Mouse (Mus musculus): Measurements from ENCODE around the gene AU022751. TPM values are rescaled to one million over a fixed set of nuclear protein-coding genes. Genes with fewer than 3 reads are reported as not detected.
"Not testable (repeated sequence)": the region's sequence is repeated elsewhere in the genome, so short reads cannot be mapped to it uniquely, and the experiment has no call there.

The AU022751 gene
- 1.6 and 1.7 TPM in 2 replicates for polyA plus RNA-seq (2012; rRNA removed)

- Histone ChIP-seq H3K36me3 (ENCODE audit: control insufficient read depth, insufficient read depth, low read length) (no peaks in the 10 kb centered on the region), H3K4me1 (ENCODE audit: control insufficient read depth, insufficient read depth, low read length) (no peaks in the 10 kb centered on the region; the same call in 1 of the 2 replicates), H3K27ac (ENCODE audit: control insufficient read depth, insufficient read depth, low read depth, low read length) (peak within 1 kb of the TSS; percentile 72), H3K4me3 (ENCODE audit: control insufficient read depth, low read depth, low read length) (peak within 1 kb of the TSS; percentile 87), H3K27me3 (ENCODE audit: control insufficient read depth, insufficient read depth, low read length) (no peaks in the 10 kb centered on the region)
- TF ChIP-seq CTCF (IDR thresholded peaks at IDR 0.05; ENCODE audit: control insufficient read depth, insufficient read depth, insufficient replicate concordance, low read depth, low read length) (no peak), POLR2A (IDR thresholded peaks at IDR 0.05; ENCODE audit: control insufficient read depth, low read depth, low read length) (no peak)
Observed at GRCm38 (mm10) chrX:6082954-6083680, at the start of gene AU022751. AU022751 (minus strand) TSS chrX:6083419.

GRCm38 (mm10) chrX:6091996-6092757 lies 9.0 kb upstream of the AU022751 start:
- no peak for TF ChIP-seq POLR2A (IDR thresholded peaks at IDR 0.05; ENCODE audit: control insufficient read depth, low read depth, low read length)
- no peak for TF ChIP-seq CTCF (IDR thresholded peaks at IDR 0.05; ENCODE audit: control insufficient read depth, insufficient read depth, insufficient replicate concordance, low read depth, low read length)
- Histone ChIP-seq H3K27ac (ENCODE audit: control insufficient read depth, insufficient read depth, low read depth, low read length) (no peak overlapping the region), H3K4me1 (ENCODE audit: control insufficient read depth, insufficient read depth, low read length) (no peaks in the 10 kb centered on the region; the same call in 1 of the 2 replicates), H3K36me3 (ENCODE audit: control insufficient read depth, insufficient read depth, low read length) (no peaks in the 10 kb centered on the region), H3K27me3 (ENCODE audit: control insufficient read depth, insufficient read depth, low read length) (no peaks in the 10 kb centered on the region), H3K4me3 (ENCODE audit: control insufficient read depth, low read depth, low read length) (peak overlapping the region; percentile 74)

DNA sequence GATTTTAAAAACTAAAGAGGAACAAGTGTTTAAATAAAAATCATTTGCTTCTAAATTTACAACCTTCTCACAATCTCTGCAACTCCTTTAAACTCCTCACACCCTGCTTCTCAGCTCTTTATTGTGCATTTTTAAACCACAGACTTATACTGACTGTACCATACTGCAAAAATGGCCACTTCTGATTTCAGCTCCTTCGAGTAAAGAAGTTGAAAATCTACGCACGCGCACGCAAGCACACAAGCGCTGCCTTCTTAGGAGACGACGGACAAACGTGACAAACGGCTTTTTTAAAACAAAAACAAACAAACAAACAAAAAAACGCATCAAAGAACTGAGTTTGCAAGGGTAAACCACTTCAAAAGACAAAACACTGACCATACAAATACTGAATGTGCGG lies 8.3 kb upstream of the AU022751 start:
- H3K27ac ChIP-seq (ENCODE audit: control insufficient read depth, insufficient read depth, low read depth, low read length), result no peak overlapping the region
- no peaks in the 10 kb centered on the region for H3K27me3 ChIP-seq (ENCODE audit: control insufficient read depth, insufficient read depth, low read length)
- peak overlapping the region; percentile 74 for H3K4me3 ChIP-seq (ENCODE audit: control insufficient read depth, low read depth, low read length)

DNA sequence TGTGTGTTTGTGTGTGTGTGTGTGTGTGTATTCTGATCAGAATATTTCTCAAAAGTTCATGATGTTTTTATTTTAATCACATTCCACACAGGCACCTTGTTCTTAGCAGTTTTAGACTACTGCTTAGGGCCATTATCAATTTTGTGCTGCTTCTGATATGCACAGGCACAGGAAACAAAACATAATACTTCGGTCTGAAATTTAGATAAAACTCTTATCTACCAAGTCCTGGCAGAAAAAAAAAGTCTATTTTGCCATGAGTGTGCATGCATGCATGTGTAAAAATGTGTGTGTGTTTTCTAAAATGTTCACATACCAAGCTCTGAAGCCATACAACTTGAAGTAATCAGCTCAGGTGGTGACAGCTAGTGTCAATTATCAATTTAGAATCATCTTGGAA lies 21.7 kb downstream of the AU022751 start:
- no peaks in the 10 kb centered on the region for H3K27me3 ChIP-seq (ENCODE audit: control insufficient read depth, insufficient read depth, low read length)
- no peaks in the 10 kb centered on the region for H3K4me1 ChIP-seq (ENCODE audit: control insufficient read depth, insufficient read depth, low read length)
- H3K36me3 ChIP-seq (ENCODE audit: control insufficient read depth, insufficient read depth, low read length), result no peaks in the 10 kb centered on the region
- TF ChIP-seq POLR2A (IDR thresholded peaks at IDR 0.05; ENCODE audit: control insufficient read depth, low read depth, low read length), result no peak
- TF ChIP-seq CTCF (IDR thresholded peaks at IDR 0.05; ENCODE audit: control insufficient read depth, insufficient read depth, insufficient replicate concordance, low read depth, low read length), result no peak
- no peak overlapping the region for H3K27ac ChIP-seq (ENCODE audit: control insufficient read depth, insufficient read depth, low read depth, low read length)
- no peak overlapping the region for H3K4me3 ChIP-seq (ENCODE audit: control insufficient read depth, low read depth, low read length)

More for the DNA sequence above, 8.3 kb upstream of the AU022751 start:
- H3K36me3 ChIP-seq (ENCODE audit: control insufficient read depth, insufficient read depth, low read length), result no peaks in the 10 kb centered on the region
- H3K4me1 ChIP-seq (ENCODE audit: control insufficient read depth, insufficient read depth, low read length), result no peaks in the 10 kb centered on the region; the same call in 1 of the 2 replicates
- TF ChIP-seq POLR2A (IDR thresholded peaks at IDR 0.05; ENCODE audit: control insufficient read depth, low read depth, low read length), result no peak
- no peak for TF ChIP-seq CTCF (IDR thresholded peaks at IDR 0.05; ENCODE audit: control insufficient read depth, insufficient read depth, insufficient replicate concordance, low read depth, low read length)

DNA sequence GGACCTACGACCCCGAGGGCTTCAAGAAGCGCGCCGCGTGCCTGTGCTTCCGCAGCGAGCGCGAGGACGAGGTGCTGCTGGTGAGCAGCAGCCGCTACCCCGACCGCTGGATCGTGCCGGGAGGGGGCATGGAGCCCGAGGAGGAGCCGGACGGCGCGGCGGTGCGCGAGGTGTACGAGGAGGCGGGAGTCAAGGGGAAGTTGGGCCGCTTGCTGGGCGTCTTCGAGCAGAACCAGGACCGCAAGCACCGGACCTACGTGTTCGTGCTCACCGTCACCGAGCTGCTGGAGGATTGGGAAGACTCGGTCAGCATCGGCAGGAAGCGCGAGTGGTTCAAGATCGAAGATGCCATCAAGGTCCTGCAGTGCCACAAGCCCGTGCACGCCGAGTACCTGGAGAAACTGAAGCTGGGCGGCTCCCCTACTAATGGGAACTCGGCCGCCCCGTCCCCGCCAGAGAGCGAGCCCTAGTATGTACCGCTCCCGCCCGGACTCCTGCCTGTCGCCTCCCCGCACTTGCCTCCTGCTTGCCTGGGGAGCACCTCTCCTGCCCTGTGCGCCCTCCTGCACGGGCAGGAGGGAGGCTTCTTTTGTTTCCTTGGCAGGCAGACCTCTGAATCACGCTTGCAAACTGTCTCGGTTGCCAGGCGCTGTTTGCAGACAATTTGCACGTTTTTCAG lies 35.1 kb downstream of the AU022751 start:
- H3K27ac ChIP-seq (ENCODE audit: control insufficient read depth, insufficient read depth, low read depth, low read length); H3K36me3 ChIP-seq (ENCODE audit: control insufficient read depth, insufficient read depth, low read length); H3K4me1 ChIP-seq (ENCODE audit: control insufficient read depth, insufficient read depth, low read length); H3K27me3 ChIP-seq (ENCODE audit: control insufficient read depth, insufficient read depth, low read length): not testable (repeated sequence)
- H3K4me3 ChIP-seq (ENCODE audit: control insufficient read depth, low read depth, low read length), result peak overlapping the region; percentile 8; the same call in 1 of the 2 replicates

DNA sequence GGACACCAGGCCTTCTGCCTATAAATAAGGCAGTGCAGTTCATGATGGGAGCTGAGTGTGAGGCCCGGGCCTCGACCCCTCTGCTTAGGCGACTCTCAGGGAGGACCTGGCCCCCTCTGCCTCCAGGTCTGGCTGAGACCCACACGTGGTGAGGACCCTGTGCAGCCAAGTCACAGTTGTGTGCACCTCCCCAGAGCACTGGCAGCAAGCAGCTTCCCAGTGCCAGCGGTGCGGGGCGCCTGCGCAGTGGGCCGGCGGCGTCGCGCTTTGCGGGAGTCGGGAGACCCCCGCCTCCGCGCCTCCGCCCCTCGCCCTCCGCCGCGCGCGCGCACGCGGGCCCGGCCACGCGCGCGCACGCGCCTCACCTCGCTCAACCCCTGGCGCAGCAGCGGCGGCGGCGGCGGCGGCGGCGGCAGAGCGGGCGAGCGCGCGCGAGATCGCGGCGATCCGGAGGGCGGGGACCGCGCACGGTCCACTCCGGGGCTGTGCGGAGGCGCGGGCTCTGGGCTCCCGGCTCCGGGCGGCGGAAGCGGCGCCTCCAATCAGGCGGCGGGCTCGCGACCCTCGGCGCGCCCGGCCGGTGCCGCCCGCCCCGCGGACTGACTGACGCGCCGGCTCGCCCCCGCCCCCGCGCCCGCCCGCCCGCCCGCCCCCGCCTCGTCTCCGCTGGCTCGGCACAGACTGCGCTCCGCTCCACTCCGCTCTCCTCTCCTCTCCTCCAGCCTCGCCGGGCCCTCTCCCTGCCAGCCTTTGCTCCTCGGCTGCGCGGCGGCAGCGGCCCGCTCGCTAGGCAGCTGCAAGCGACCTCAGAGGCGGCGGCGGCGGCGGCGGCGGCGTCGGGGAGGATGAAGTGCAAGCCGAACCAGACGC lies 35.9 kb downstream of the AU022751 start, which contains the start of gene Nudt11:
Gene Nudt11 (plus strand): TSS at position 388 of the 870 bp plus-strand sequence.
- not testable (repeated sequence) for H3K4me1 ChIP-seq (ENCODE audit: control insufficient read depth, insufficient read depth, low read length); H3K36me3 ChIP-seq (ENCODE audit: control insufficient read depth, insufficient read depth, low read length); H3K27ac ChIP-seq (ENCODE audit: control insufficient read depth, insufficient read depth, low read depth, low read length); H3K27me3 ChIP-seq (ENCODE audit: control insufficient read depth, insufficient read depth, low read length)
- peak within 1 kb of the TSS; percentile 8; the same call in 1 of the 2 replicates for H3K4me3 ChIP-seq (ENCODE audit: control insufficient read depth, low read depth, low read length)

Other genes with a start within 250 kb of the AU022751 start
- gene Nudt11, start 36.0 kb downstream of the AU022751 start, polyA plus RNA-seq (2012; rRNA removed), result 0.64 and 1.2 TPM in 2 replicates
- 0.99 TPM in 2 replicates for gene Nudt10, start 89.6 kb upstream of the AU022751 start, polyA plus RNA-seq (2012; rRNA removed)
- 0.04 TPM in 1 of 2 replicates, not detected in the other for gene Bmp15, start 237.3 kb upstream of the AU022751 start, polyA plus RNA-seq (2012; rRNA removed)